Mouse (Mus musculus) bone marrow, adult 2 months (tissue): ENCODE results near the gene Fam229b.

Experiments
- CTCF ChIP-seq: fragments of 200-500 bp; IDR thresholded peaks from 2 replicates; pipeline ENCODE4 v1.5.1; 2011; ENCODE audit warnings: low read length, control low read depth; ENCODE audit not compliant: control insufficient read depth, insufficient read depth
- POLR2A ChIP-seq: fragments of 200-500 bp; IDR thresholded peaks from 2 replicates; pipeline ENCODE4 v1.6.1; 2011; ENCODE audit warnings: low read depth, mild to moderate bottlenecking, control low read depth, low read length, borderline replicate concordance; ENCODE audit not compliant: control insufficient read depth

DNA sequence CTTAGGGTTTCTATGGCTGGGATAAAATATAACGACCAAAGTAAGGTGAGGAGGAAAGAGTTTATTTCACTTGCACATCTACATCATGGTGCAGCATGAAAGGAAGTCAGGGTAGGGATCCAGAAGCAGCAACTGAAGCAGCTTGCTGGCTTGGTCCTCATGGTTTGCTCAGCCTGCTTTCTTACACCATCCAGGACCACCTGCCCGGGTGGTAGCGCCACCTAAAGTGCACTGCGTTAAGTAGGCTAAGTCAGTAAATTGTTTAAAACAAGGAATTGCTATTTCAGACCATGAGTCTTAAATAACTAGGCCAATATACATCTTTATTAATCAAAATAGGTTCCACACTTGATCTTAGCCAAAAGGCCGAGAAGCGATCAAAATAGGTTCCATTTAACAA lies 5.0 kb upstream of the Fam229b start:
- no peak for TF ChIP-seq POLR2A
- no peak for TF ChIP-seq CTCF
